Mouse (Mus musculus) CH12.LX (cell line): ENCODE results near the gene Tspan4.

Experiments used
- CTCF ChIP-seq, 2 experiments: IDR thresholded peaks in 1 of 2; conservative IDR thresholded peaks in 1 of 2; 2 replicates each; pipeline ENCODE4 v1.5.1; 2011 to 2012; ENCODE audit warnings: low read depth in 2 of 2, low read length in 2 of 2, improper control_type of control experiment in 1 of 2, inconsistent platforms in 1 of 2, mild to moderate bottlenecking in 1 of 2, moderate library complexity in 1 of 2
- ELF1 ChIP-seq: IDR thresholded peaks from 2 replicates; pipeline ENCODE4 v1.6.1; 2014; ENCODE audit warnings: low read depth, mild to moderate bottlenecking, inconsistent platforms, low read length, improper control_type of control experiment
- EP300 ChIP-seq: IDR thresholded peaks from 2 replicates; pipeline ENCODE4 v1.6.1; 2011; ENCODE audit warnings: low read length, improper control_type of control experiment
- IRF4 ChIP-seq: IDR thresholded peaks from 2 replicates; pipeline ENCODE4 v1.6.1; 2014; ENCODE audit warnings: low read depth, mild to moderate bottlenecking, inconsistent platforms, low read length, improper control_type of control experiment
- MEF2A ChIP-seq: IDR thresholded peaks from 2 replicates; pipeline ENCODE4 v1.6.1; 2014; ENCODE audit warnings: low read depth, mild to moderate bottlenecking, inconsistent platforms, low read length, improper control_type of control experiment, borderline replicate concordance
- PAX5 ChIP-seq: IDR thresholded peaks from 2 replicates; pipeline ENCODE4 v1.6.1; 2012; ENCODE audit warnings: low read length, inconsistent platforms, mixed read lengths
- POLR2A ChIP-seq: IDR thresholded peaks from 2 replicates; pipeline ENCODE4 v1.6.1; 2011; ENCODE audit warnings: low read depth, mild to moderate bottlenecking, improper control_type of control experiment, low read length
- RAD21 ChIP-seq: IDR thresholded peaks from 2 replicates; pipeline ENCODE4 v1.6.1; 2011; ENCODE audit warnings: low read depth, mild to moderate bottlenecking, low read length, improper control_type of control experiment, moderate library complexity
- TBP ChIP-seq: conservative IDR thresholded peaks from 2 replicates; pipeline ENCODE4 v1.6.1; 2011; ENCODE audit warnings: low read depth, low read length, improper control_type of control experiment
- TCF12 ChIP-seq: IDR thresholded peaks from 2 replicates; pipeline ENCODE4 v1.6.1; 2014; ENCODE audit warnings: low read depth, mild to moderate bottlenecking, inconsistent platforms, low read length, improper control_type of control experiment
- ZKSCAN1 ChIP-seq: IDR thresholded peaks from 2 replicates; pipeline ENCODE4 v1.6.1; 2012; ENCODE audit warnings: low read depth, inconsistent platforms, low read length, improper control_type of control experiment, borderline replicate concordance

GRCm38 (mm10) chr7:141493729-141494128, 18.7 kb downstream of the Tspan4 start:
- no peak for TF ChIP-seq CTCF (conservative IDR thresholded peaks at IDR 0.05 in 1 of 2, IDR thresholded peaks at IDR 0.05 in 1 of 2; ENCODE audit: low read depth in 2 of 2, low read length in 2 of 2)
- TF ChIP-seq ZKSCAN1, result no peak
- TF ChIP-seq IRF4, result no peak
- TF ChIP-seq POLR2A, result no peak
- no peak for TF ChIP-seq MEF2A
- TF ChIP-seq TBP, result no peak
- TF ChIP-seq EP300, result no peak
- no peak for TF ChIP-seq RAD21
- TF ChIP-seq PAX5, result no peak
- TF ChIP-seq ELF1, result no peak
- no peak for TF ChIP-seq TCF12
